Mouse (Mus musculus) megakaryocyte, embryonic 14.5 days (primary cell): Measurements from ENCODE around the gene Myo5a.

Experiments used
- FLI1 ChIP-seq: IDR thresholded peaks from 2 replicates; pipeline ENCODE4 v1.6.1; 2012; ENCODE audit warnings: low read length, inconsistent platforms, mixed read lengths
- GATA1 ChIP-seq: IDR thresholded peaks from 3 replicates; pipeline ENCODE4 v1.6.1; 2012; ENCODE audit warnings: mixed read lengths, low read length, inconsistent platforms, borderline replicate concordance

DNA sequence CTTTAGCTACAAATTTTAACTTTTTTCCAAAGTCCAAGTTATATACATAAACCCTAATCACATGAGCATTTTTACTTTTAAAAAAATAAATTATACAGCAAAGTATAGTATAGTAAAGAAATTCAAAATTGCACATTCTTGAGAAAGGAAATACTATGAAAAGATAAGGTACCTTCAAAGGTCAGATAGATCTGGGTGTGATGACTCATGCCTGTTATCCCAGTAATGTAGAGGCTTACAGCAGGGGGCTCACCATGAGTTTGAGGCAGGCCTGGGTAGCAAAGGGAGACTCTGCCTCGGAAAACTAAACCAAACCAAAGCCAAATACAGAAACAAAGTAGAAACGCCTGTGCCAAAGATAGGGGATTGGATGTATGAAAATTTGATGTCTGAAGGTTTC lies 59.7 kb downstream of the Myo5a start:
- no peak for TF ChIP-seq GATA1
- TF ChIP-seq FLI1: no peak
